Mouse (Mus musculus) bone marrow macrophage, adult 2 months (primary cell): ENCODE data around the gene Abl2.

ENCODE experiments used
- CTCF ChIP-seq: IDR thresholded peaks from 2 replicates; pipeline ENCODE4 v1.5.1; 2012; ENCODE audit warnings: low read depth, mild to moderate bottlenecking, low read length, moderate library complexity
- POLR2A ChIP-seq: IDR thresholded peaks from 2 replicates; pipeline ENCODE4 v1.6.1; 2012; ENCODE audit warnings: mild to moderate bottlenecking, low read depth, low read length, borderline replicate concordance

DNA sequence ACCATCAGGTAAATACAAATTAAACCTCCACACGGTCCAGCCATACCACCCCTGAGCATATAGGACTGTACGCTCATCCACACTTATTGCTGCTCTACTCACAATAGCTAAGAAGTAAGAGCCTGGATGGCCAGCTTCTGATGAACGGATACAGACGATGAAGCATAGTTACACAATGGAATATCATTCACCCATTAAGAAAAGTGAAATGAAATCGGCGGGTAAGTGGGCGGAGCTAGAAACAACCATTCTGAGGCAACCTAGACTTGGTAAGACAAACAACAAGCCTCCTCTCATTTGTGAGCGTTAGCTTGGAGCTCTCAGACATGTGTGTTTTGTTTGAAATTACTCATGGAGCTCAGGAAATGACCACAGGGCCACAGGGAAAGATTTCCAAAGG, 107.2 kb downstream of the Abl2 start:
- TF ChIP-seq POLR2A (no peak), CTCF (no peak)
